In genomic region chr19:46961047-46961651, GRCm38 (mm10) we compare ENCODE assay signal across 8 mouse cellular contexts. TPM values are rescaled to one million over a fixed set of nuclear protein-coding genes. Genes with fewer than 3 reads are reported as not detected.
DNase-seq lines count a peak whose midpoint lies in the region; ATAC-seq lines count a peak whose summit lies in the region.

No protein-coding gene starts in this region.

- no peak for DNase-seq in lung, postnatal 10 days
- DNase-seq in embryonic facial prominence, embryonic 11.5 days (ENCODE audit: low spot score) = no peak
- no peak for DNase-seq in limb, embryonic 10.5 days (ENCODE audit: low spot score)
- DNase-seq in urinary bladder, postnatal 10 days (ENCODE audit: low spot score) = no peak
- no peak for DNase-seq in layer of hippocampus, adult 9-11 months
- DNase-seq in left cerebral cortex, postnatal 36 days (ENCODE audit: low spot score in 2 of 2) = no peak

- no peaks in the 10 kb centered on the region for H3K27me3 ChIP-seq in lung, embryonic 16.5 days (ENCODE audit: control insufficient read depth, insufficient read depth, low read depth, low read length)
- no peaks in the 10 kb centered on the region for H3K27me3 ChIP-seq in embryonic facial prominence, embryonic 11.5 days (ENCODE audit: control insufficient read depth, insufficient read depth, low read length)
- no peaks in the 10 kb centered on the region for H3K27me3 ChIP-seq in limb, embryonic 10.5 days (ENCODE audit: low read depth, poor library complexity, severe bottlenecking)
- H3K27me3 ChIP-seq in neural tube, embryonic 15.5 days (replicated peaks) = no peaks in the 10 kb centered on the region

- WGBS in lung, embryonic 16.5 days = 4% methylated on average over 22 of the region's 22 CpGs
- WGBS in embryonic facial prominence, embryonic 11.5 days = 10% methylated on average over 22 of the region's 22 CpGs
- WGBS in limb, embryonic 10.5 days = 13% methylated on average over 22 of the region's 22 CpGs
- WGBS in neural tube, embryonic 15.5 days = 2% methylated on average over 22 of the region's 22 CpGs

- peak overlapping the region; percentile 78 for H3K4me2 ChIP-seq in lung, embryonic 16.5 days (ENCODE audit: low read depth, low read length)
- H3K4me2 ChIP-seq in embryonic facial prominence, embryonic 11.5 days (ENCODE audit: low read depth, low read length) = peak overlapping the region; percentile 62
- peak overlapping the region; percentile 64 for H3K4me2 ChIP-seq in neural tube, embryonic 15.5 days

- peaks cover 37% of the 10 kb centered on the region for H3K4me1 ChIP-seq in lung, embryonic 16.5 days (replicated peaks; ENCODE audit: control insufficient read depth, insufficient read depth, low read length)
- no peaks in the 10 kb centered on the region for H3K4me1 ChIP-seq in embryonic facial prominence, embryonic 11.5 days (ENCODE audit: control insufficient read depth, insufficient read depth, low read length)
- peaks cover 30% of the 10 kb centered on the region for H3K4me1 ChIP-seq in limb, embryonic 10.5 days
- H3K4me1 ChIP-seq in neural tube, embryonic 15.5 days = peaks cover 29% of the 10 kb centered on the region

- no peaks in the 10 kb centered on the region for H3K9me3 ChIP-seq in lung, embryonic 16.5 days (ENCODE audit: control insufficient read depth, low read length)
- H3K9me3 ChIP-seq in embryonic facial prominence, embryonic 11.5 days (replicated peaks; ENCODE audit: control insufficient read depth, low read length) = no peaks in the 10 kb centered on the region
- no peaks in the 10 kb centered on the region for H3K9me3 ChIP-seq in limb, embryonic 10.5 days (replicated peaks)
- H3K9me3 ChIP-seq in neural tube, embryonic 15.5 days (replicated peaks) = no peaks in the 10 kb centered on the region

- peak overlapping the region; percentile 78 for H3K4me3 ChIP-seq in lung, embryonic 16.5 days (ENCODE audit: low read length)
- H3K4me3 ChIP-seq in embryonic facial prominence, embryonic 11.5 days (ENCODE audit: low read depth, low read length) = peak overlapping the region; percentile 76
- peak overlapping the region; percentile 84 for H3K4me3 ChIP-seq in limb, embryonic 10.5 days
- H3K4me3 ChIP-seq in neural tube, embryonic 15.5 days (replicated peaks) = peak overlapping the region; percentile 71

- ATAC-seq in lung, embryonic 16.5 days (ENCODE audit: low read depth) = no peak
- ATAC-seq in embryonic facial prominence, embryonic 11.5 days (replicated peaks; ENCODE audit: insufficient number of reproducible peaks, low FRiP score, low TSS enrichment, low read depth) = no peak
- peak; percentile 35; the same call in 1 of the 2 replicates for ATAC-seq in neural tube, embryonic 15.5 days (ENCODE audit: low FRiP score)

- intact Hi-C loops in left cerebral cortex, postnatal 36 days (cut with DNase I) = loop anchor here (2.0 to 5.0 kb wide), 2 partner anchors 34 to 52 kb away; no protein-coding TSS in a partner anchor

- peak overlapping the region; percentile 91 for H3K9ac ChIP-seq in lung, embryonic 16.5 days (ENCODE audit: low read length)
- peak overlapping the region; percentile 92 for H3K9ac ChIP-seq in embryonic facial prominence, embryonic 11.5 days (replicated peaks; ENCODE audit: low read length)
- peak overlapping the region; percentile 94 for H3K9ac ChIP-seq in neural tube, embryonic 15.5 days (replicated peaks)

- peak overlapping the region; percentile 98 for H3K27ac ChIP-seq in lung, embryonic 16.5 days (ENCODE audit: low read length)
- H3K27ac ChIP-seq in embryonic facial prominence, embryonic 11.5 days (replicated peaks; ENCODE audit: low read depth, low read length) = peak overlapping the region; percentile 96
- H3K27ac ChIP-seq in limb, embryonic 10.5 days = peak overlapping the region; percentile 96
- H3K27ac ChIP-seq in neural tube, embryonic 15.5 days (replicated peaks) = peak overlapping the region; percentile 100

- H3K36me3 ChIP-seq in lung, embryonic 16.5 days (ENCODE audit: control insufficient read depth, insufficient read depth, low read length) = no peaks in the 10 kb centered on the region
- H3K36me3 ChIP-seq in embryonic facial prominence, embryonic 11.5 days (replicated peaks; ENCODE audit: control insufficient read depth, insufficient read depth, low read depth, low read length) = no peaks in the 10 kb centered on the region
- peaks cover 7% of the 10 kb centered on the region for H3K36me3 ChIP-seq in limb, embryonic 10.5 days
- H3K36me3 ChIP-seq in neural tube, embryonic 15.5 days = no peaks in the 10 kb centered on the region

RNA-seq across cellular contexts. Expression of gene Ina, which starts 53.3 kb away (rescaled TPM):
- 0.51 and 1.2 TPM in 2 replicates for polyA plus RNA-seq in lung, embryonic 16.5 days (2015; fragmentation: Nextera tagmentation; extraction: Ambion mirVana)
- 37.0 and 49.6 TPM in 2 replicates for polyA plus RNA-seq in embryonic facial prominence, embryonic 11.5 days (2014; fragmentation: Nextera tagmentation; extraction: Ambion mirVana)
- polyA plus RNA-seq in limb, embryonic 10.5 days (2016; fragmentation: Nextera tagmentation; extraction: Ambion mirVana) = 0.11 and 0.15 TPM in 2 replicates
- 385 and 491 TPM in 2 replicates for polyA plus RNA-seq in neural tube, embryonic 15.5 days (2015; fragmentation: Nextera tagmentation; extraction: Ambion mirVana)
- total RNA-seq in left cerebral cortex, postnatal 36 days (2021) = 100 to 1,000 TPM; 209 to 221 TPM

RNA-seq across cellular contexts. Expression of gene Nt5c2, which starts 53.8 kb away (rescaled TPM):
- 87.7 and 92.2 TPM in 2 replicates for polyA plus RNA-seq in lung, embryonic 16.5 days (2015; fragmentation: Nextera tagmentation; extraction: Ambion mirVana)
- polyA plus RNA-seq in embryonic facial prominence, embryonic 11.5 days (2014; fragmentation: Nextera tagmentation; extraction: Ambion mirVana) = 72.5 and 90.4 TPM in 2 replicates
- 75.4 and 89.8 TPM in 2 replicates for polyA plus RNA-seq in limb, embryonic 10.5 days (2016; fragmentation: Nextera tagmentation; extraction: Ambion mirVana)
- polyA plus RNA-seq in neural tube, embryonic 15.5 days (2015; fragmentation: Nextera tagmentation; extraction: Ambion mirVana) = 72.1 and 78.5 TPM in 2 replicates
- total RNA-seq in left cerebral cortex, postnatal 36 days (2021) = 10 to 100 TPM; 68.1 to 78.8 TPM

Comparison
In these comparisons a context has a peak if more than half of its experiments do, and no peak if none do; other contexts are left out.
1. RNA of gene Ina, which starts 53.3 kb away (polyA plus RNA-seq): 385 to 491 TPM in neural tube, embryonic 15.5 days and 37.0 to 49.6 TPM in embryonic facial prominence, embryonic 11.5 days; 0.51 to 1.2 TPM in lung, embryonic 16.5 days and 0.11 to 0.15 TPM in limb, embryonic 10.5 days; every median in the first group is over 10 times any median in the second.
2. Peak in every context shown above with its lines, with median percentiles within 50 percentile points of each other: H3K27ac ChIP-seq, H3K4me2 ChIP-seq, H3K4me3 ChIP-seq and H3K9ac ChIP-seq.